Mouse (Mus musculus): ENCODE results near the gene Acox1.

Gene Acox1

DNA sequence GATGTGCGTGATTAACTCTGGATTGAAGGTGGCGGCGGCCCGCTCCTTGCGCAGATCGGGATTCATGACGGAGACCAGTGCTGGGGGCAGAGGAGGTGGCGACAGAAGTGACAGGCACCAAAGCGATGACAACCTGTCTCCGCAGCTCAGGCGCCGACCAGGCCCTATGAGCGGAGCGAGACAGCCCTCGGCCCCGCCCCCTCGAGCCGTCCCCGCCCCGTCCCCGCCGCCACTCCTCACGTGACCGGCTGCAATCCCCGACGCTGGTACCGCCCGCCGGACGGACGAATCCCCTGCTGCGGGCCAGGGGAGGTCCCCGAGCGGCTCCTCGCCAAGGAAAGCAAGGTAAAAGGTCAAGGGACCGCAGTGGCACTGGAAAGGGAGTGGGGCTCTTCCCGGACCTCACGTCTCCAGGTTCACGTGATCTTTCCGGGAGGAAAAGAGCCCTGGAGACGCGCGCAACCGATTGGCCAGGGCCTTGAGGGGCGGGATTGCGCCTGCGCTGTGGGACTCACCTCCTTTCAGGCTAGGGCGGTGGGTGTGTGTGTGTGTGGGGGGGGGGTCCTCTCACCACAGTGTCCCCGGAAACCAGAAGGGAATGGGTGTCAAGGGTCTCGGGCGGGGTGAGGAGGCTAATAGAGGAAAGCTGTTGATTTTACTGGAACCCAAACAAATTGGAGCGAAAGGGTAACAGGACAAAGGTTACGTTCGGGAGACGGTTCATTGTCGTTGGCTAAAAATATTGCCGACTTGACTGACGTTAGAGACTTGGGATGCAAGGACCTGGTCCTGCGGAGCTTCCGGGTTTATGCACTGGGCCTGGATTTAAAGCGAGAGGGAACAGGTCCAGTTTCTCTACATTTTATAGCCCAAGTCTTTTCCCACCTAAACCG, at the start of gene Acox1, which contains the start of gene Ten1:
Gene Acox1 (minus strand): TSS at position 407 of the 893 bp plus-strand sequence.
Gene Ten1 (plus strand): TSS at position 217 of the 893 bp plus-strand sequence.
- DNase-seq (ENCODE audit: extremely low read depth, low read depth, low spot score): peak; percentile 95

- DNase-seq (ENCODE audit: extremely low read depth, low read depth, low spot score): peak; percentile 58
Observed at GRCm38 (mm10) chr11:116247502-116248222, 48.8 kb upstream of the Acox1 start.

DNA sequence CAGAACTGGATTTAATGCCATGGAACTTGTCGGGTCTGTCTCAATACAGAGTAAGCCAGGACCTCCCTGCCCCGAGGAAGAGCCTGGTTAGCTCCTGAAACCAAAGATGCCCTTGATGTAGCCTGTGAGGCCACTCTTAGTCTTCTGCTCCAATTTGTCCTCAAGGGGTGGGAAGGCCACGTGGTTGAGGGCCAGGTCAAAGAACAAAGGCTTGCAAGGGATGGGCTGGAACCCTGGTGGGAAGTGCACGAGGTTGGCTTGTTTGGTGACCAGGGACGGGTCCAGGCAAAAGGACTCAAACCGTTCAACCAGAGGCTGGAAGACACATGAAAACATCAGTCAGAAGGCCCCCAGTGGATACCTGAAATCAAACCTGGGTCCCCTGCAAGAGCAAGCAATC, 46.8 kb upstream of the Acox1 start:
- no peak for DNase-seq (ENCODE audit: extremely low read depth, low read depth, low spot score)

DNA sequence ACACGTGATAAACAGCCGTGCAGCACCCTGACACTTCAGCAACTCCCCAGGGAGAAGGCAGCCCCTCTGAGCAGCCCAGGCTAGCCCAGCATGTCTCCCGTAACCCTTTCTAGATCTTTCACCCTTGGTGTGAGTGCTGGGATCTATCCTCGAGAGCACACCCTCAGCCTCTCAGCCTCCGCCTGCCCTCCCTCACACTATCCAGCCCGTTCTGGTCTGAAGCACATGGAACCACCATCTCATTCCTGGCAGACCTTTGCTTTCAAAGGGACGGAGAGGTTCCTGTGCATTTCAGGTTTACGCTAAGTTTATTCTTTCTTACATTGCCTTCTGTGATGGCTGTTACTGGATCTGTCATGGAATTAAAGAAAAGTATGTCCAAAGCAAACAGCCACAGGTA, 45.7 kb upstream of the Acox1 start:
- no peak for DNase-seq (ENCODE audit: extremely low read depth, low read depth, low spot score)

DNA sequence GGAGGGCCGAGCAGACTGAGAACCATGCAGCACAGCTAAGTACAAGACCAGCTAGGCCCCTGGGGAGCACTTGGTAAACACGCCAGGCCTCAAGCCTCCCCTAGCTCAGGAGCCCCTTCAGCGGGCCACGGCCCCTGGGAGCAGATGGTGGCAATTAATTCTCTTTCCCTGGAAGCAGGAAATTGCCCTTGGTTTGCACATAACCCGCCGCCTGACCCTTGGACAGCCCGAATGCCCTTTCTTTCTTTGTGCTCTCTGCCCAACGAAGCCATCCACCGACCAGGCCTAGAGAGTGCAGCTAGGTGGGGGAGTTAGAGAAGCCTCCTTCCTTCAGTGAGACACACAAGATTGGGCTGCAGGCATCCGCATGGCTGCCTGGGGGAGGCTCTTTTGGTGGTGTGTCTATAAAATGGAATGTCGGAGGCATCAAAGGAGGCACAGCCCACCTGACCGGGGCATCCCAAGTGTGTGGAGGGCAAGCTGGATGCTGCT, 42.9 kb upstream of the Acox1 start:
- DNase-seq (ENCODE audit: extremely low read depth, low read depth, low spot score): no peak

GRCm38 (mm10) chr11:116239797-116240196, 41.0 kb upstream of the Acox1 start:
- DNase-seq (ENCODE audit: extremely low read depth, low read depth, low spot score): no peak

GRCm38 (mm10) chr11:116237742-116238395, 39.0 kb upstream of the Acox1 start, which contains the start of gene Evpl:
TSS of gene Evpl (minus strand) at chr11:116238077.
- DNase-seq (ENCODE audit: extremely low read depth, low read depth, low spot score): peak; percentile 52

- DNase-seq (ENCODE audit: extremely low read depth, low read depth, low spot score): no peak
Observed at GRCm38 (mm10) chr11:116234901-116235300, 36.1 kb upstream of the Acox1 start.

- no peak for DNase-seq (ENCODE audit: extremely low read depth, low read depth, low spot score)
Observed at GRCm38 (mm10) chr11:116232427-116232826, 33.6 kb upstream of the Acox1 start.

DNA sequence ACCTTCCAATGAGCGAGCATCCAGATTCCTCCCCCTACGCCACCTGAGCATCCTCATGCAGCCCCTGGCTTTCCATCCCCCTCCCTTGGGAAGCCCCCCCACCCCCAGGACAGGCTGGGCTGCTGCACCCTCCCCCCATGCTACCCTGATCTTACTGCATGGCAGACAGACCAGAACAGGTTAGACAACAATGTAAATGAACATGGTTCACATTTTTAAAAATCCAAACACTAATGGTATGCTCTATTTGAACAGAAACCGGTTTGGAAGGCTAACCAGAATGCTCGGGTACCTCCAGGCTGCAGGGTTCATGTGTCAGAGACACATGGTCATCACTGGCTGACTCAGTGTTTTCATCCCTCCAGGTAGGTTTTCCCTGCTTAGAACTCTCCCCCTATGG, 29.9 kb upstream of the Acox1 start:
- DNase-seq (ENCODE audit: extremely low read depth, low read depth, low spot score): no peak

DNA sequence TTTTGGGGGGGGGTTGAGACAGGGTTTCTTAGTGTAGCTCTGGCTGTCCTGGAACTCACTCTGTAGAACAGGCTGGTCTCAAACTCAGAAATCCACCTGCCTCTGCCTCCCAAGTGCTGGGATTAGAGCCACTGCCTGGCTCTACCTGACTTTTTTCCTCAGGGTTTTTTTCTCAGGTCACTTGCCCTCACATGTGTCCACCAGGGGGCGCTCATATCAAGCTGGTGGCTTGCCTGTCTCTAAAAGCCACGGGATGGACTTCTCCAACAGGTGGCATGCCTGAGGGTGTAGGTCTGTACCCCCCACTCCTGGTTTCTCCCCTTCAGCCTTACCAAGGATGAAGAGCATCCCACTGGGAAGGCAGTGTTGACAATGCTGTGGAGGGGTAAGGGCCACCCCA, 27.6 kb upstream of the Acox1 start:
- DNase-seq (ENCODE audit: extremely low read depth, low read depth, low spot score): no peak

- DNase-seq (ENCODE audit: extremely low read depth, low read depth, low spot score): no peak
Observed at GRCm38 (mm10) chr11:116222740-116223059, 23.9 kb upstream of the Acox1 start.

DNA sequence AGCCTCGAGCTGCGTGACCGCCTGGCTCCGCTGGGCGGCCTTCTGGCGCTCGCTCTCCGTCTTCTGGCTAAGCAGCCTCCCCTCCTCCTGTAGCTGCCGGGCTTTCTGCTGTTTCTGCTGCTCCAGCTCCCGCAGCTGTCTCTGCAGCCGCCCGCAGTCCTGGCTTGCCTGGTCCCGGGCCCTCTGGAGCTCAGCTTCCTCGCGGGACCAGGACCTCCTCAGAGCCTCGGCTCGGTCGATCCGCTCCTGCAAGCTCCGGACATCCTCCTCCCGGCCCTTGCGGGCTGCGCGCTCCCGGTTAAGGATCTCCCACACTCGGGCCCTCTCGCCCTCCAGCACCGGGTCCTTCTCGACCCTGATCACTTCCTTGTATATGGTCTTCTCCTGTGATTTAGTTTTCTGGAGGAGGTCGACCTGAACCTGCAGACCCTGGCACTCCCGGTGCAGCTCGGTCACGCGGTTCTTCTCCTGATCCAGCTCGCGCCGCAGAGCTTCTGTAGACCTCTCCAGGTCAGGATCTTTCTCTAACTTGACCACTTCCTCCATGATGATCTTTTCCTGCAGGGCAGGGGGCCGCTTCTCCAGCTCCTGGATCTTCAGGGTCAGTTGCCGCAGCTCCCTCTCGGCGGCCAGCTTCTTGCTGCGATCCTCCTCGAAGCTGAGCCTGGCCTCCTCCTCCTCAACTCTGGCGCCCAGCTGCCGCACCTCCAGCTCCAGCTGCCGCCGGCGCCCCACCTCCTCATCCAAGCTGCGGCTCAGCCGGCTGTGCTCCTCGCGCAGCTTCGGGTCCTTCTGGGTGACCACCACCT, 23.3 kb upstream of the Acox1 start:
- DNase-seq (ENCODE audit: extremely low read depth, low read depth, low spot score): no peak

DNA sequence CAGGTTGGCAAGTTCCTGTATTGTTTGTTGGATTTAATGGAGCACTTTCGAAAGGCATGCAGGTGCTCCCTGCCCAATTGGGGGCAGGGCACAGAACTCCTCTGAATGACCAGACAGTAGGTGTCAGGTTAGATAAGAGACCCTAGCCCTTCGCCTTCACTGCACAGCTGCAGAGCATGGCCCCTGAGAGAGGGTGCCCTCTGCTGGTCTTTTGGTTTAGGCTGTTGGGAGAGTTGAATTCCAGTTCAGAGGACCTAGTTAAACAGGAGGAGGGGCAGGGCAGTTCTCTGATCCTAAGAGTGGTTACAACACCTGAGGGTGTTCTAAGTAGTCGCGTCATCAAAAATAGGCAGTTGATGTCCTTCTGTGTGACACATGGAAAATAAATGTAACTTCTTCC, 21.0 kb upstream of the Acox1 start:
- DNase-seq (ENCODE audit: extremely low read depth, low read depth, low spot score): no peak

GRCm38 (mm10) chr11:116218737-116219400, 20.0 kb upstream of the Acox1 start:
- DNase-seq (ENCODE audit: extremely low read depth, low read depth, low spot score): peak; percentile 64

DNA sequence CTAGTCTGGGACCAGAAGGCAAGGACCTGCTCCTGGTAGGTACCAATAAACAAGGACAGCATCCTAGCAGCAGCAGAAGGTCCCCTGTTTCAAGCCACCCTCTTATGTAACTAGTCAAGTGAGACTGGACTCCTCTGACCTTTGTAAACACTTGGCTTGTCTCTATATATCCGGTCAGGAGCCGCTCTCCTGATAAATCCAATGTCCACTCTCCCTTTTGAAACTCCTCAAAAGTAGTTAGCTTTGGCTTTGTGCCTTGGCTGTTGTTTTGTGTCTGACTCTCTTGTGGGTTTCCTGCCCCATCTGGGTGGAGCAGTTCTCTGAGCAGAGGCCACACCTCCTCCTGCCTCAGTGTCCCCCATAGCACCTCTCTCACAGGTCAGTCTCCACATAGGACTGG, 19.4 kb upstream of the Acox1 start:
- DNase-seq (ENCODE audit: extremely low read depth, low read depth, low spot score): no peak

GRCm38 (mm10) chr11:116216549-116216948, 17.7 kb upstream of the Acox1 start:
- DNase-seq (ENCODE audit: extremely low read depth, low read depth, low spot score): no peak

DNA sequence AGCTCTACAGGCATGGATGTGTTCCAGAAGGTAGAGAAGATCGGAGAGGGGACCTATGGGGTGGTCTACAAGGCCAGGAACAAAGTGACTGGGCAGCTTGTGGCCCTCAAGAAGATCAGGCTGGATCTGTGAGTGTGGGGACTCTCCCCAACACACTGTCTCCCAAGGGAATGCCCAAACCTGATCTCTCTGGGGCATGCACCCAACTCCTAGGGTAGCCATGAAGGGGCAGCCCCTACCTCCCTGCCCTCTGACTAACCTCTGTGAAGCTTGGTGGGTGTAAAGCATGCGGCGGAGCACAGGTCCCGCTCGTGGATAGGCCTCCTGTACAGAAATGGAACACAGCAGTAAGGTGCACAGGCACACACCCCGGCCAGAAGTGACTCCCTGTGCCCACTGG, 17.1 kb upstream of the Acox1 start:
- no peak for DNase-seq (ENCODE audit: extremely low read depth, low read depth, low spot score)

DNA sequence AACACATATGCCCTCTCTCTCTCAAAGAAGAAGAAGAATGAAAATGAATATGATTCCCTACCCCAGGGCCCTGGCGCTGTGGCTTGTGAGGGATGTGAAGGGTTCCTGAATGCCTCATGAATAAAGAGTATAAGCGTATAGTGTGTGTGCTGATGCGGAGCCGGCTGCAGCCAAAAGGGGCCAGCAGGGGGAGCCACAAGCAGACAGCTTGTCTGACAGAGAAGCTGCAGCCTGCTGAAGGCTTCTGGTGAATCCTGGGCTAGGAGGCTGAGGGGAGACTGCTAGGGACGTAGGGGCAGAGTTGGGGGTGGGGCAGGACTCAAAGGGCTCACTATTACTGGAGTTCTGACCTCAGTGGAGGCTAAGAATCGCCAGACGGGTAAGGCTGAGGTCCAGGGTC, 16.3 kb upstream of the Acox1 start:
- DNase-seq (ENCODE audit: extremely low read depth, low read depth, low spot score): no peak

DNA sequence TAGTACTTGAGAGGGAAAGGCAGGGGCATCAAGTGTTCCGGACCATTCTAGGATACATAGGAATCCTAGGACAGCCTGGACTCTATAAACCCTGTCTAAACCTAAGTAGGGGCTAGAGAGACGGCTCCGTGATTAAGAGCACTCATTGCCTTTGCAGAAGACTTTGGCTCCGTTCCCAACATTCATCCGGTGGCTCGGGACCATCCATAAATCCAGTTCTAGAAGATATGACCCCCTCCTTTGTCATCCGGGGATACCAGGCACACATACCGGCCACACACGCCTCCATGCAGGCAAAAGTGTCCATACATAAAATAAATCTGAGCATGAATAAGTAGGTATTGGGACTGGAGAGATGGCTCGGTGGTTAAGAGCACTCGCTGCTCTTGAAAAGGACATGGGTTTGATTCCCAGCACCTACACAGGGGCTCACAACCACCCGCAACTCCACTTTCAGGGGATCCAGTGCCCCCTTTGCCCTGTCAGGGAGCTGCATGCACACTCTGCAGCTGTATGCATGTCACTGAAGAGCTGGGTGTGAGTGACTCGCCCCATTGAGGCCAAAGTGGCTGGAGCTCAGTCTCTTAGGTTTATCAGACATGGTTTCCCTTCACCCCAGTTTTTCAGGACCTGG, 15.1 kb upstream of the Acox1 start:
- no peak for DNase-seq (ENCODE audit: extremely low read depth, low read depth, low spot score)
